In genomic region chr13:63319814-63320213, GRCm38 (mm10) we compare ENCODE assay signal across 27 mouse cellular contexts.
DNase-seq lines count a peak whose midpoint lies in the region; ATAC-seq lines count a peak whose summit lies in the region.
"Had no signal": no experiment of that assay in that cellular context is flagged by ENCODE, and none has a peak within 500 bp of the region (broad histone marks: within the 10 kb centered on the region; RNA-seq: fewer than 3 reads in every experiment).

No protein-coding gene starts in this region.

- no peaks in the 10 kb centered on the region for H3K4me1 ChIP-seq in midbrain, embryonic 11.5 days (ENCODE audit: control insufficient read depth, insufficient read depth, low read length)
- no peaks in the 10 kb centered on the region for H3K4me1 ChIP-seq in midbrain, embryonic 14.5 days (ENCODE audit: control insufficient read depth, insufficient read depth, low read length)

- 98% methylated on average over 7 of the region's 7 CpGs for WGBS in midbrain, embryonic 11.5 days
- 95% methylated on average over 7 of the region's 7 CpGs for WGBS in midbrain, embryonic 14.5 days

- no peak overlapping the region for H3K4me3 ChIP-seq in midbrain, embryonic 11.5 days (ENCODE audit: low read depth, low read length)
- H3K4me3 ChIP-seq in midbrain, embryonic 14.5 days (replicated peaks; ENCODE audit: low read depth, low read length): no peak overlapping the region
- H3K4me3 ChIP-seq: embryonic facial prominence, embryonic 13.5 days; embryonic facial prominence, embryonic 15.5 days; erythroblast, embryonic 14.5 days; forebrain, embryonic 10.5 days; forebrain, embryonic 12.5 days had no signal

- no peak for ATAC-seq in midbrain, embryonic 11.5 days (ENCODE audit: low FRiP score)
- ATAC-seq in midbrain, embryonic 14.5 days (ENCODE audit: low FRiP score, low TSS enrichment): no peak
- ATAC-seq in activated CD4-positive, CD25-positive, alpha-beta regulatory T cell, adult 4 months: peak; percentile 60
- peak; percentile 48 for ATAC-seq in inflammation-experienced regulatory T-cells, adult 6 months
- ATAC-seq: forebrain, embryonic 14.5 days; forebrain, embryonic 16.5 days; Patski had no signal

- no peaks in the 10 kb centered on the region for H3K27me3 ChIP-seq in midbrain, embryonic 11.5 days (ENCODE audit: control insufficient read depth, insufficient read depth, low read length)
- H3K27me3 ChIP-seq in midbrain, embryonic 14.5 days (ENCODE audit: control insufficient read depth, insufficient read depth, low read length): no peaks in the 10 kb centered on the region
- H3K27me3 ChIP-seq: CH12.LX; embryonic facial prominence, embryonic 13.5 days; embryonic facial prominence, embryonic 15.5 days; forebrain, embryonic 12.5 days; Patski had no signal

- no peaks in the 10 kb centered on the region for H3K9me3 ChIP-seq in midbrain, embryonic 11.5 days (ENCODE audit: control insufficient read depth, low read length)
- no peaks in the 10 kb centered on the region for H3K9me3 ChIP-seq in midbrain, embryonic 14.5 days (ENCODE audit: control insufficient read depth, low read length)
- H3K9me3 ChIP-seq: embryonic facial prominence, embryonic 13.5 days; embryonic facial prominence, embryonic 15.5 days; forebrain, embryonic 10.5 days; forebrain, embryonic 12.5 days; G1E had no signal

- H3K27ac ChIP-seq in midbrain, embryonic 11.5 days (ENCODE audit: low read depth, low read length): no peak overlapping the region
- H3K27ac ChIP-seq in midbrain, embryonic 14.5 days (replicated peaks; ENCODE audit: low read depth, low read length): no peak overlapping the region
- H3K27ac ChIP-seq: embryonic facial prominence, embryonic 13.5 days; embryonic facial prominence, embryonic 15.5 days; forebrain, embryonic 10.5 days; forebrain, embryonic 12.5 days had no signal

- no peak overlapping the region for H3K9ac ChIP-seq in midbrain, embryonic 11.5 days (ENCODE audit: low read length)
- no peak overlapping the region for H3K9ac ChIP-seq in midbrain, embryonic 14.5 days (replicated peaks; ENCODE audit: low read length)
- H3K9ac ChIP-seq: embryonic facial prominence, embryonic 13.5 days; embryonic facial prominence, embryonic 15.5 days; forebrain, embryonic 12.5 days had no signal

- no peak overlapping the region for H3K4me2 ChIP-seq in midbrain, embryonic 11.5 days
- no peak overlapping the region for H3K4me2 ChIP-seq in midbrain, embryonic 14.5 days (ENCODE audit: low read length)
- H3K4me2 ChIP-seq: embryonic facial prominence, embryonic 13.5 days; embryonic facial prominence, embryonic 15.5 days; forebrain, embryonic 12.5 days had no signal

- no peaks in the 10 kb centered on the region for H3K36me3 ChIP-seq in midbrain, embryonic 11.5 days (ENCODE audit: control insufficient read depth, insufficient read depth, low read length)
- H3K36me3 ChIP-seq in midbrain, embryonic 14.5 days (ENCODE audit: control insufficient read depth, insufficient read depth, low read length): peaks cover 7% of the 10 kb centered on the region; the same call in 1 of the 2 replicates
- H3K36me3 ChIP-seq: embryonic facial prominence, embryonic 15.5 days had no signal

- peak; percentile 5 for DNase-seq in cerebellum, adult 8-10 months
- DNase-seq in cerebellum, adult 9-10 months: no peak
- peak; percentile 31 for DNase-seq in midbrain, embryonic 11.5 days (ENCODE audit: low spot score, missing footprints)
- DNase-seq in midbrain, embryonic 14.5 days: no peak
- no peak for DNase-seq in spleen, adult 18-20 months
- no peak for DNase-seq in urinary bladder, postnatal 25 days (ENCODE audit: low spot score)
- DNase-seq: adrenal gland, adult 2 months; adrenal gland, postnatal 14 days; adrenal gland, postnatal 36 days; B cell, adult 2 months; cerebellum, adult 11-12 months; cerebellum, adult 2 months; cerebellum, postnatal 10 days; cerebellum, postnatal 25 days; embryo, embryonic 11 days had no signal

Comparison
In these comparisons a context has a peak if more than half of its experiments do, and no peak if none do; other contexts are left out.
1. DNase-seq: peak in cerebellum, adult 8-10 months (single experiment) and midbrain, embryonic 11.5 days (single experiment); none in cerebellum, adult 9-10 months (single experiment), midbrain, embryonic 14.5 days (single experiment), spleen, adult 18-20 months (0 of 2) and urinary bladder, postnatal 25 days (single experiment).
2. ATAC-seq: peak in activated CD4-positive, CD25-positive, alpha-beta regulatory T cell, adult 4 months (single experiment) and inflammation-experienced regulatory T-cells, adult 6 months (single experiment); none in midbrain, embryonic 11.5 days (single experiment) and midbrain, embryonic 14.5 days (single experiment).